In genomic region chrX:103785681-103786080, GRCm38 (mm10) we compare ENCODE assay signal across 25 mouse cellular contexts. TPM values are rescaled to one million over a fixed set of nuclear protein-coding genes. Genes with fewer than 3 reads are reported as not detected.
DNase-seq lines count a peak whose midpoint lies in the region; ATAC-seq lines count a peak whose summit lies in the region.
"Had no signal": no experiment of that assay in that cellular context is flagged by ENCODE, and none has a peak within 500 bp of the region (broad histone marks: within the 10 kb centered on the region; RNA-seq: fewer than 3 reads in every experiment).

No protein-coding gene starts in this region.

- no peaks in the 10 kb centered on the region; the same call in 1 of the 2 replicates for H3K4me1 ChIP-seq in heart, embryonic 12.5 days (replicated peaks)
- H3K4me1 ChIP-seq: embryonic facial prominence, embryonic 15.5 days; heart, embryonic 15.5 days; limb, embryonic 12.5 days; liver, embryonic 13.5 days; midbrain, embryonic 15.5 days; neural tube, embryonic 12.5 days had no signal

- no peaks in the 10 kb centered on the region for H3K9me3 ChIP-seq in heart, embryonic 12.5 days (replicated peaks)
- H3K9me3 ChIP-seq: embryonic facial prominence, embryonic 15.5 days; heart, embryonic 15.5 days; limb, embryonic 12.5 days; liver, embryonic 13.5 days; midbrain, embryonic 15.5 days; neural tube, embryonic 12.5 days had no signal

- H3K9ac ChIP-seq in heart, embryonic 12.5 days, result no peak overlapping the region
- H3K9ac ChIP-seq: embryonic facial prominence, embryonic 15.5 days; heart, embryonic 15.5 days; limb, embryonic 12.5 days; liver, embryonic 13.5 days; lung, embryonic 14.5 days; midbrain, embryonic 15.5 days; neural tube, embryonic 12.5 days had no signal

- H3K4me2 ChIP-seq in heart, embryonic 12.5 days, result no peak overlapping the region
- H3K4me2 ChIP-seq: embryonic facial prominence, embryonic 15.5 days; heart, embryonic 15.5 days; limb, embryonic 12.5 days; liver, embryonic 13.5 days; lung, embryonic 14.5 days; midbrain, embryonic 15.5 days; neural tube, embryonic 12.5 days had no signal

- no peak for ATAC-seq in heart, embryonic 12.5 days (ENCODE audit: insufficient number of reproducible peaks, low FRiP score)
- ATAC-seq: activated CD4-positive, CD25-positive, alpha-beta regulatory T cell, adult 4 months; forebrain, embryonic 14.5 days; hindbrain, postnatal 0 days; intestine, embryonic 16.5 days; midbrain, embryonic 15.5 days had no signal

- WGBS in heart, embryonic 12.5 days, result 70% methylated on average over 2 of the region's 2 CpGs

- no peak overlapping the region for H3K4me3 ChIP-seq in heart, embryonic 12.5 days
- H3K4me3 ChIP-seq: embryonic facial prominence, embryonic 15.5 days; heart, embryonic 15.5 days; limb, embryonic 12.5 days; liver, embryonic 13.5 days; midbrain, embryonic 15.5 days; neural tube, embryonic 12.5 days had no signal

- DNase-seq in adrenal gland, adult (ENCODE audit: inconsistent age in 2 of 2, low spot score in 1 of 2), result peak; percentile 65 to 75
- no peak for DNase-seq in adrenal gland, postnatal 4 days (ENCODE audit: low spot score in 2 of 2)
- peak; percentile 25 to 57 for DNase-seq in heart, adult 18-20 months
- DNase-seq in ovary, adult 18-20 months (ENCODE audit: low spot score), result peak; percentile 53
- no peak for DNase-seq in ovary, postnatal 10 days (ENCODE audit: low spot score)
- DNase-seq in heart, postnatal 14 days, result peak; percentile 4 to 18
- DNase-seq in kidney, postnatal 25 days, result no peak
- DNase-seq: cerebellum, adult 8-10 months; gastrocnemius, postnatal 36 days; kidney, adult 9 months; liver, embryonic 13.5 days; lung, embryonic 14.5 days; spleen, adult 18-20 months; thymus, postnatal 14 days had no signal

- intact Hi-C loops in heart, postnatal 14 days (cut with DNase I), result no loop called here

- no peak overlapping the region for H3K27ac ChIP-seq in heart, embryonic 12.5 days (ENCODE audit: poor library complexity, severe bottlenecking)
- H3K27ac ChIP-seq: embryonic facial prominence, embryonic 15.5 days; heart, embryonic 15.5 days; hindbrain, postnatal 0 days; limb, embryonic 12.5 days; liver, embryonic 13.5 days; macrophage; midbrain, embryonic 15.5 days; neural tube, embryonic 12.5 days had no signal

- H3K36me3 ChIP-seq in heart, embryonic 12.5 days, result no peaks in the 10 kb centered on the region
- H3K36me3 ChIP-seq: embryonic facial prominence, embryonic 15.5 days; heart, embryonic 15.5 days; limb, embryonic 12.5 days; liver, embryonic 13.5 days; midbrain, embryonic 15.5 days; neural tube, embryonic 12.5 days had no signal

- H3K27me3 ChIP-seq in heart, embryonic 12.5 days (replicated peaks), result peaks cover 26% of the 10 kb centered on the region

RNA-seq across cellular contexts. Expression of gene Slc16a2, which starts 36.1 kb away (rescaled TPM):
- 10 to 100 TPM; 31.8 to 43.1 TPM for total RNA-seq in adrenal gland, postnatal 4 days (2021)
- 1 to 10 TPM; 6.6 to 7.0 TPM for total RNA-seq in heart, adult 18-20 months (2021)
- 13.5 and 13.7 TPM in 2 replicates for polyA plus RNA-seq in heart, embryonic 12.5 days (2016; fragmentation: Nextera tagmentation; extraction: Ambion mirVana)
- total RNA-seq in heart, postnatal 14 days (2021), result 10 to 100 TPM; 10.3 to 14.3 TPM
- polyA plus RNA-seq: activated CD4-positive, CD25-positive, alpha-beta regulatory T cell, adult 4 months; macrophage had no signal

Comparison
In these comparisons a context has a peak if more than half of its experiments do, and no peak if none do; other contexts are left out.
1. DNase-seq: peak in adrenal gland, adult (2 of 2), heart, adult 18-20 months (2 of 2), ovary, adult 18-20 months (single experiment) and heart, postnatal 14 days (2 of 2); none in adrenal gland, postnatal 4 days (0 of 2), ovary, postnatal 10 days (single experiment) and kidney, postnatal 25 days (0 of 2).